Mouse (Mus musculus) thymus, postnatal 25 days (tissue): ENCODE data around the gene F7.
"Not testable (repeated sequence)": the region's sequence is repeated elsewhere in the genome, so short reads cannot be mapped to it uniquely, and the experiment has no call there.

Source experiments
- DNase-seq: peaks from one replicate; pipeline ENCODE4 v3.0.0; 2022

Gene F7

GRCm38 (mm10) chr8:13036346-13036812 is 10.5 kb downstream of the F7 start:
- DNase-seq, result no peak

- DNase-seq, result no peak
These were observed 11.2 kb downstream of the F7 start, which contains the start of gene F10 for GRCm38 (mm10) chr8:13037015-13037414. Gene F10 (plus strand): TSS chr8:13037308.

- no peak for DNase-seq
These were observed 11.7 kb downstream of the F7 start for GRCm38 (mm10) chr8:13037569-13037968.

- no peak for DNase-seq
These were observed 13.2 kb downstream of the F7 start for GRCm38 (mm10) chr8:13039054-13039453.

- DNase-seq, result no peak
These were observed 15.6 kb downstream of the F7 start for GRCm38 (mm10) chr8:13041459-13041858.

GRCm38 (mm10) chr8:13047652-13048051 is 21.8 kb downstream of the F7 start:
- no peak for DNase-seq

GRCm38 (mm10) chr8:13050550-13050949 is 24.7 kb downstream of the F7 start:
- no peak for DNase-seq

- no peak for DNase-seq
These were observed 31.5 kb downstream of the F7 start for GRCm38 (mm10) chr8:13057351-13057750.

- DNase-seq, result no peak
These were observed 34.8 kb downstream of the F7 start, which contains the start of gene Proz for GRCm38 (mm10) chr8:13060441-13061150. Gene Proz (plus strand): TSS chr8:13060914.

GRCm38 (mm10) chr8:13063112-13063511 is 37.3 kb downstream of the F7 start:
- no peak for DNase-seq

GRCm38 (mm10) chr8:13073255-13073654 is 47.4 kb downstream of the F7 start:
- DNase-seq, result no peak

GRCm38 (mm10) chr8:13075044-13075443 is 49.2 kb downstream of the F7 start:
- no peak for DNase-seq

- not testable (repeated sequence) for DNase-seq
These were observed 49.7 kb downstream of the F7 start for GRCm38 (mm10) chr8:13075579-13075978.

GRCm38 (mm10) chr8:13077542-13077941 is 51.7 kb downstream of the F7 start:
- no peak for DNase-seq
